Mouse (Mus musculus): ENCODE measurements around the gene Gmppb.

The Gmppb gene

DNA sequence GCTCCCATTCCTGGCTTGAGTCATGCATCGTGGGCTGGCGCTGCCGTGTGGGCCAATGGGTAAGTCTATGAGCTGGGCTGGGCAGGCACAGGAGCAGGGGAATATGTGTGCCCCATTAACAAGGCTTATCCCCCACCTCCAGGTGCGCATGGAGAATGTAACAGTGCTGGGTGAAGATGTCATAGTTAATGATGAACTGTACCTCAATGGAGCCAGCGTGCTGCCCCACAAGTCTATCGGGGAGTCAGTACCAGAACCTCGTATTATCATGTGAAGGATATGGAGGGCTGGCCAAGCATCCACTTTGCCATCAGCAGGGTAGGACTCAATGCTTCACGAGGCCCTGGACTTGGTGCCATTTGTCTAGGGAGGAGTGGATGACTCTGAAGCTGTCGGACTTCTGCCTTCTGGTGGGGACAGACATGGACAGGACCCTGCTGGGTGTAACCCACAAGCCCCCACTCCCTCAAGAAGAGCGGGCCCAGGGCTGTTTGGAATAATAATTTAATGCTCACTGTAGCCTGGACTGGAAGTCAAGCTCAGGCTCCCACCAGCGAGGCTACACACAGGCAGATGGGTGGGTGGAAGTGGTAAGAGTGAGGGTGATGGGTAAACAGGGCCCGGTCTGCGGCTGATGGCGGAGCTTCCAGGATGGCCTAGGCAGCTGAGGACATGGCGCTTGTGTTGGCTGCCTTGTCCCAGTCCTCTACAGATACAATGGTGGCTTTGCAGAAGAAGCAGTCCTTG lies 2.3 kb downstream of the Gmppb start:
- DNase-seq, result no peak

DNA sequence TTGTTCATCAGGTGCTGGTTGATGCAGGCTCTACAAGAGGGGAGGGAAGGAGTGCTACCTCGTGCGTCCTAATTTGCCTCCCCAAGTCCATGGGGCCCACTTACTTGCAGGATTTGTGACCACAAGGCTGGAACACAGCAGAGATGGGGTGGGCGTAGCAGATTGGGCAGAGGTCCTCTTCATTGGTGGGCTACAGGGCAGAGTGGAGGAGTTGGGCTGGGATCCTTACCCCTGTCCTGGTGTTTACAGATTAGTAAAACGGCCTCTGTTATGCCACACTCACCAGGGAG lies 2.8 kb downstream of the Gmppb start:
- DNase-seq, result no peak

DNA sequence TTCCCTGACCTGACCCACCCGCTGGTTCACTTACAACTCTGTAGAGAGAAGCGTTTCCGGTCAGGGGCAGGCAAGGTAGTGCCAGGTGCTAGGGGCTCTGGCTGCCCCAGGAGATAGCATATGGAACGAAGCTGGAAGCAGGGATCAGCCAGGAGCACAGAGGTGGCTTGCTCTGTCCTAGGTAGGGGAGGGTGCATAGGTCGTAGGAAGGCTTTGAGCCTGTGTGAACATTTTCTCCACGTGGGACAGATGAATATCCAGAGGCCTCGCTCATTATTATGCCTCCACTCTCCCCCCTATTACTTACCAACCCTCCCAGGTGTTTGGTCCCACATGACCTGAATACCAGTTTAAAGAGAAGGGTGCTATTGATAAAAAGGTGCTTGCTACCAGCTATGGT lies 3.4 kb downstream of the Gmppb start:
- DNase-seq, result no peak

DNA sequence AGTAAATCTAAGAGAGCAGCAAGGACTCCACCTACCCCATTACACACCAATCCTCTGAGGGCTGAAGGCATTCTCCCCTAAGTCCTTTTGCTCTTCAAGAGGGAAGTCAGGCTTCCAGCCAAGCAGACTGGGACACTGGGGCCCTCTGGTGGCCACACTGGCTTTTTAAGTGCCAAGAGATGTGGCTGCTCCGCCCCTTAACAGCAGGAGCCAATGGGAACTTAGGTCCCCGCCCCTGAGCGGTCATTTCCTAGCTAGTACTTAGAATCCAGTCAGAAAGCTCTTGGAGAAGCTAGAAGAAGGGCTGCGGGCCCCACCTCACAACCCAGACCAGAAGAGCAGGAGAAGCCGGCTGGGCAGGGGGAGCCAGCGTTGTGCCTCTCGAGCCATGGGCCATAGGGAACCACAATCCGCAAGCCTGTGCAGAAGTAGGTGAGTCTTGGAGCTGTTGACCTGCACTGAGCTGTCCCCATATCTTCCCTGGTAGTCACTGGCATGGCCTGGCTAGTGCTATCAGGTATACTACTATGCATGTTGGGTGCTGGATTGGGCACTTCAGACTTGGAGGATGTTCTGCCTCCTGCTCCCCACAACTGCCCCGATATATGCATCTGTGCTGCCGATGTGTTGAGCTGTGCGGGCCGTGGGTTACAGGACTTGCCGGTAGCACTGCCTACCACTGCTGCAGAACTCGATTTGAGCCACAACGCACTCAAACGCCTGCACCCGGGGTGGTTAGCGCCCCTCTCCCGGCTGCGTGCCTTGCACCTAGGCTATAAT lies 4.0 kb downstream of the Gmppb start, which contains the start of gene Amigo3:
Gene Amigo3 (plus strand): TSS at position 275 of the 780 bp plus-strand sequence.
- peak; percentile 96 for DNase-seq

DNA sequence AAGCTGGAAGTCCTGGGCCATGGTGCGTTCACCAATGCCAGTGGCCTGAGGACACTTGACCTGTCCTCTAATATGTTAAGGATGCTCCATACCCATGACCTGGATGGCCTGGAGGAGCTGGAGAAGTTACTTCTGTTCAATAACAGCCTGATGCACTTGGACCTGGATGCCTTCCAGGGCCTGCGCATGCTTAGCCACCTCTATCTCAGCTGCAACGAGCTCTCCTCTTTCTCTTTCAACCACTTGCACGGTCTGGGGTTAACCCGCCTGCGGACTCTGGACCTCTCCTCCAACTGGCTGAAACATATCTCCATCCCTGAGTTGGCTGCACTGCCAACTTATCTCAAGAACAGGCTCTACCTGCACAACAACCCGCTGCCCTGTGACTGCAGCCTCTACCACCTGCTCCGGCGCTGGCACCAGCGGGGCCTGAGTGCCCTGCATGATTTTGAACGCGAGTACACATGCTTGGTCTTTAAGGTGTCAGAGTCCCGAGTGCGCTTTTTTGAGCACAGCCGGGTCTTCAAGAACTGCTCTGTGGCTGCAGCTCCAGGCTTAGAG lies 4.7 kb downstream of the Gmppb start:
- DNase-seq, result no peak

DNA sequence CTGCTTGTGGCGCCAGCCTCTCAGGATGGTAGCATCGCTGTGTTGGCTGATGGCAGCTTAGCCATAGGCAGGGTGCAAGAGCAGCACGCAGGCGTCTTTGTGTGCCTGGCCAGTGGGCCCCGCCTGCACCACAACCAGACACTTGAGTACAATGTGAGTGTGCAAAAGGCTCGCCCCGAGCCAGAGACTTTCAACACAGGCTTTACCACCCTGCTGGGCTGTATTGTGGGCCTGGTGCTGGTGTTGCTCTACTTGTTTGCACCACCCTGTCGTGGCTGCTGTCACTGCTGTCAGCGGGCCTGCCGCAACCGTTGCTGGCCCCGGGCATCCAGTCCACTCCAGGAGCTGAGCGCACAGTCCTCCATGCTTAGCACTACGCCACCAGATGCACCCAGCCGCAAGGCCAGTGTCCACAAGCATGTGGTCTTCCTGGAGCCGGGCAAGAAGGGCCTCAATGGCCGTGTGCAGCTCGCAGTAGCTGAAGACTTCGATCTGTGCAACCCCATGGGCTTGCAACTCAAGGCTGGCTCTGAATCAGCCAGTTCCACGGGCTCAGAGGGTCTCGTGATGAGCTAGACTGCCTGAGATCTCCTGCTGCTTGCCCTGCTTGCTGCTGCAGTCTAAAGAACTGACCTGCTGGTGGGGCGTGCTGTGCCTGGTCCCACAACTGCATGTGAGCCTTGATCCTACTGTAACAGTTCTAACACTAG lies 5.4 kb downstream of the Gmppb start:
- no peak for DNase-seq

DNA sequence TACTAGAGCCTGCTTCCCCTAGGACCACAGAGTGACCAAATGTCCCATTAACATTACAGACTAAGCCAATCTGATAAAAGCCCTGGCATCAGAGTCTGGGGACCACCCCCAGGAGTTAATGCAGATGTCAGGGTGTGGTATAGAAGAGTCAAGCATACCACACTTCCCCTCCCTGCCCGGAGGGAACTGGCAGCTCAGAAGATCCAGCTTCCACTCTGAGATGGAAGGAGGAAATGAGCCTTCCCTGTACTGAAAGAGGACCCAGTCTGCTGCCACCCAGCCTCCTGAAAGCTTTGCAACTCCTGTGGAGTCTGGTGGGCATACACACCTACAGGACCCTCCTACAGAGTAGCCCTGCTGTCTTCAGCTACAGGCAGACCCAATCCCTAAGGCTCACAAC lies 6.0 kb downstream of the Gmppb start:
- no peak for DNase-seq

DNA sequence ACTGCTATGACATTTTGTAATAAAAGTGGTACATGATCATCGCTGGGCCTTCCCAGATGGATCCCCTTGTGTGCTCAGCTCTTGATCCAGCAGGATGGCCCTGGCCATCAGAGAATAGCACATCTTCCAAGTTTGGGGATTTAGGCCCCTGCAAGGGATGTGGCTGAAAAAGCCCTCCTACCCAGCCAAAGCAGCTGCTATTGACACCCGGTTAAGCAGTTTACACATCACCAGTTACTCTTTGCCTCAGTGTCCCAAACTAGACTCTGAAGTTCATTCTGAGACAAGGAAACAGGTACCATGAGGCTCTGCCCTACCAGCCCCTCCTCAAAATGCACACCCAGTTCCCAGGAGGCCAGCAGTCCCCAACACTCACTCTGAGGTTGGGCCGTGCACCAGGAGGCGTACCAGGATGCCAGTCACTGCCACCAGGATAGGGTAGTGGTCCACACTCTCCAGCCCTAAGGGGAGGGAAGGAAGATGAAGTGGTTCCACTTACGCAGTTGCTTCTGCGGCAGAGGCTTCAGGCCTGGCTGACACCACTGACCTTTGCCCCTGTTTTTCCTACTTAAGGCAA lies 6.7 kb downstream of the Gmppb start:
- DNase-seq, result peak in 1 of 2 experiments; percentile 2

DNA sequence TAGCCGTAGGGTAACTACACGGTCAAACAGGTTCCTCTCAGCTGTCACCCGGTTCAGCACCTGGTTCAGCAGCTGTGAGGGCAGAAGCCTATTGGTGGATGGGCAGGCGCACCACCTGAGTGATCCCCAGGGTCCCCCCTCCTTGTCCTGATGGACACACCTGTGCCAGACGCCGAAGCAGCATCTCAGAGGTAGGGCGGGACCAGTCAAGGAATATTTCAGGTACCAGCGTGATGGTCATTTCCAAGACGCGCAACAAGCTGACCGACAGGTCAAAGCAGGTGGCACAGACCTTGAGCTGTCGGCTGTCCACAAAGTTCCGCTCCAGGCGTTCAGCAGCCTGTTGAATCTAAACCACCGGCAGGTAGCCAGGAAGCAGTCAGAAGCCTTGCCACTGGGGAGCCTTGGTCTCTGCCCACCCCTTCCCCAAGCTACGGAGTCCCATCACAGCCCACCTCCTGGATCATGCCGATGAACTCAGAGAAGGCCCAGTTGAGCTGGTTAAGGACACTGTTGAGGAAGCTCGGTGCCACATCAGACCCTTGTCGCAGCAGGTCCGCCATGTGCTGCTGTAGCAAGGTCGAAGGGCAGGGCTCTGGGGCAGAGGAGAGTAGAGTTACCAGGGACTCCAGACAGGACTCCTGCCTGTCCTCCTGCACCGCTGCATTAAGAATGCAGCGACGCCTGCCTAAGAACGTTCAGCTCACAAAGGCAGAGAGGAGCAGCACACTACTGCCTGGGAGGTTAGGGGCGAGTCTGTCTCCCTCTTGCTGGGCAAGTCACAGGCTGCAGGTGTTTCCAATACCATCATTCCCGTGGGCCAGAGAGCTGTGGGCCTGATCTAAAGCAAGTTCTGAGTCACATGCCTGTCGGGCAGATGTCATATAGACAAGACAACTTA lies 7.6 kb downstream of the Gmppb start:
- peak; percentile 5 to 9 for DNase-seq

DNA sequence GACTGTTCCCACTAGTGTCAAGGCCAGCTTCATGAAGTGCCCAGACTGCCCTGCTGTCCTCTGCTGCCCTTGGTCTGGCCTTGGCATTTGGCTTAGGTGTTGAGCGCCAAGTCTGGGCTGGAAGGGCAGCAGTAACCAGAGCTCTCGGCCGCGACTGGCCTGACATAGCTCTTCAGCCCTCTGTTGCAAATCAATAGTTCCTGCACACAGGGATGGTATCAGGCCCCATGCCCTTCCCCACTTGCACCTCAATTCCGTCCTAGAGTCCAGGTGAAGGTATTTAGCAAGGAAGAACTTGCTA lies 8.2 kb downstream of the Gmppb start:
- DNase-seq, result peak; percentile 5 to 11

DNA sequence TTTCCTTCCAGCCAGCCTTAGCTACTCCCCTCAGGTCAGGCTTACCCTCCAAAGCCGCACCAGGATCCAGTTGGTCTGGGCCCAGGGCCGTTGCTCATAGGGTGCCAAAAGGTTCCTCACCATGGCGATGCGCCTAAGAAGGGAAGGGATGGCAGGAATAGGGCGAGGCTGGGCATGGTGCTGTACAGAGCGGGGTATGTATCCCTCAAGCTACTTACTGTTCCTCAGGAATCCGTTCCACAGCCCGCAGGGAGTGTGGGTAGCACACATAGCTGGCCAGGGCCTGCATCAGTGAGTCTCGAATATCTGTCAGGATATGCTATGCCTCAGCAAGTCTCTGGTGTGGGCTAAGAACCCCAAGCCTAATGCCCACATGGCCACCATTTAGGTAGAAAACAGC lies 9.2 kb downstream of the Gmppb start:
- DNase-seq, result peak; percentile 7 to 8

DNA sequence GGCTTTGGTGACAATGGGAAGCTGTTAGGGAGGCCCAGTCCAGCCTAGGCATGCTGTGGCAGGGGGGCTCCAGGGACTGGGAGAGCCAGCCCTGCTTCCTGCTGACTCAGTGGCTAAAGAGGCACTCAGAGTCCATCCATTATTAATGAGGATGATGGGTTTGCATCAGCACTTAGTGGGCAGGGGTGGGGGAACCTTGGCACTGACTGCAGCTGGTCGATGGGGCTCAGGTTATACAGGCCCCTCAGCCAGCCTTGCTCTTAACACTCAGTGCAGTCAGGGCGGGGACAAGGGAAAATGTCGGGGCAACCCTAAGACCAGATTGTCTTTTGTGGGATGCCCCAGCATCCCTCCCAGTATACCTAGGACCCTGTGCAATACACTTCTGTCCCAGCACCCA lies 13.1 kb downstream of the Gmppb start:
- DNase-seq, result no peak

DNA sequence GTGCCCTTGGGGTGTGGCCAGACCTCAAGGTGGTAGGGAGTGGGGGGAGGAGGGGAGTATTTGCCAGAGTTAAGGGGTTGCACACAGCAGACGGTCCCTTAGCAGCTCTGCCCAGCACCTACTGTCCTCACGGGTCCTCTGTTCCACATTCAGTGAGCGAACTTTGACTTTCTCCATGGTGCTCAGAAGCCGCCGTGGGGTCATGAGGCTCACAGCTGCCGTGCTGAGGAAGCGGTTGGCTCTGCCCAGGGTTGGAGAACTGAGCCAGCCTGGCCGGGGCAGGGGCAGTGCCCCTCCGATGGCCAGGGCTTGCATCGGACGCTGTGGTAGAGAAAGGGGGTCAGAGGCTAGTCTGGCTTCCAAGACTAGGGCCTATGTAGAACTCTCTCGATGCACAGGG lies 14.3 kb downstream of the Gmppb start:
- no peak for DNase-seq

DNA sequence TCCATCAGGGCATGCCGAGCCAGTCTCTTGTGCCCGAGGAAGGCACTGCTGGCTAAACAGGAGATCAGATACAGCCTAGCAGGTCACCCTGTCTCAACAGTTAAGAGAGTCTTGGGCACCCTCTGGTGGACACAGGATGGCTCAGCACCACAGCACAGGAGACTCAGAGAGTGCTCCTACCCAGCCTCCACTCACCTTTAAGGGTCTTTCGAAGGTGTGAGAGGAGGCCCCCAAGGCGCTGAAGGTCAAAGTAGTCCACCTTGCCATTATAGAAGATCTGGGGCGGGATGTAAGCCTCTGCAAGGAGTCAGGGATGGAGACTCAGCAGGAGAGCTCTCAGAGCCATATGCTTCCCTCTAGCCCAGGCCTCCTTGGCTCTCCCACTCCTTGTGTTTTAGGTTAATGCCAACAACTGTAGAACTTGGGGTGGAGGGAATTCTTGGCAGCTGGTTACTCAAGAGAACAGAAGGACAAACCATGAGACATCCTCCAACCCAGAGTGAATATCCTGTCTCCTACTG lies 16.5 kb downstream of the Gmppb start:
- DNase-seq, result peak; percentile 85 to 87

DNA sequence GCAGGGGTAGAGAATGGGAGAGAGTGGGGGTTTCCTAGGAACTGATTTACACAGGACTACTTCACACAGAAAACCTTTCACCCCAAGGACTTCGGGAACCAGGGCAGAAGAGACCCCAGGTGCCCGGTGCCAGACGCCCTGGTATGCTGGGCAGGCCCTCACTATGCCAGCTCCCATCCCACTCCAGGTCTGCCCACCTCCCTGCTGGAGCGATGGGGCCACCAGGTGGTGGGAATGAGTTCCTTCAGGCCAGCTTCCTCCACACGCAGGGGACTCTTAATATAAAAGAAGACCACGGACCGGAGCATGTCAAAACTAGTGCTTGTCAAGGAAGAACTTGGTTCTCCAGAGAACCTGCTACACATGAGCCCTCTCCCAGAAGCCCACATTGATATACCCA lies 18.2 kb downstream of the Gmppb start:
- peak in 1 of 2 experiments; percentile 45 for DNase-seq

DNA sequence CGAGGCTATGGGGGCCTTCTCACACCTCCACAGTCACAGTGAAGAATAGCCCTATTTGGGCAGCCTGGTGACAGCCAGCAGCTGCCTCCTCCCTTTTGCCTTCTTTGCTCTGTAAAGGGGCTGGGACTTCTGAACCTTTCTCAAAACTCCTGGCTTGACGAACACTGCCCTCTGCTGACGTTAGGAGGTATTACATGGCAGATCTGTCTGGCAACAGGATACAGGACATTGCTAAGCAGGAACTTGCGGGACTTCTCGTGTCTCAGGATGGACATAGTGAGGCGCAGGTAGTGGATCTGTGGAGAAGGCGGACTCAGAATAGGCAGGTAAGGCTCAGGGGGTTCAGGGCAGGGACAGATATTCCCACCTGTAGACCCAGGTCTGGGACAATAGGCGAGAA lies 18.9 kb downstream of the Gmppb start:
- DNase-seq, result peak; percentile 92 to 93

DNA sequence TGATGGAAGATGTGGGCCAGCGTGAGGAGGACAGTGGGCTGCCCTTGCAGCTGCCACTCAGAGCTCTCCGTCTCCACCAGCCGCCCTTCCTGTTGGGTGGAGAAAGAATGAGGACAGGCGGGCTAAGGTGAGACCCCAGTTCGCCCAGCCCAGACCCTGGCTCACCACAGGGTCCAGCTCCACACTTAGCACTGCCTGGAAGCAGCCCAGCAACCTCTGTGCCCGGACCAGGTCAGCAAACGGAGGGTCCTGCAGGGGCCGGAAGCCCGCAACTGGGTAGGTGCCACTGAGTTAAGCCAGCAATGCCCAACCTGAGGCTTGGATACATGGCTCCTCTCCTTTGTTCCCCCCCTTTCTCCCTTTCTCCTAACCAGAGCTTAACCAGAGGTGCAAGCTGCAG lies 20.0 kb downstream of the Gmppb start:
- DNase-seq, result no peak

DNA sequence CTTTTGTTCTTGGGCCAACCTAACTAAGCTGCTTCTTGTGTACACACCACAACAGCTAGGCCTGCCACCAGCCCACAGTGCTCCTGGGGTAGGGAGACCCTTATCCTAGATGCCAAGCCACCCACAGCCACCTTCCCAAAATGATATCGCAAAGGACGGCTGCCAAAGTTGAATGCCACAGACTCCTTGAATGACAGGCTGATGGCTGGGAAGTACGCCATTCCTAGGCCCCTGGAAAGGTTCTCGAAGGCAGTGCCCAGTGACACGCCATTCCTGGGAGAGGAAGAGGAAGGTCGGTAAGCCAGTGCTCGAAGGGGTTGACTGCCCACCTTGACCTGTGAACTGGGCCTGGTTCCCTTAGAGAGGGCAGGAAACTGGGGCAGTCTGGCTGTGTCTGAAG lies 20.5 kb downstream of the Gmppb start:
- DNase-seq, result no peak

DNA sequence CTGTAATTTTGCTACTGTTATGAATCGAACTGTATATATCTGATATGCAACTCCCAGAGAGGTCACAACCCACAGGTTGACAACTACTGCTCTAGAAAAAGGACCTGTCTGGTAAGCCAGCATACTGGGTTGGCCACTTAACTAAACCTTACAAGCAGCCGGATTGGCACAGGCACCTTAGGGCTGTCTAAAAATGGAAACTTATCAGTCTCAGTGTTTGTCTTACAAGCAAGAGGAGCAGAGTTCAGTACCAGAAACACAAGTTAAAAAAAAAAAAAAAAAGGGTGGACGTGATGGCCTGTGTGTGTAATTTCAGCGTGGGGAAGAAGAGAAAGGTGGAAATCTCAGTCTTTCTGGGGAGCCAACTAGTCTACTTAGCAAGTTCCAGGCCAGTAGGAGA lies 22.8 kb downstream of the Gmppb start:
- no peak for DNase-seq

DNA sequence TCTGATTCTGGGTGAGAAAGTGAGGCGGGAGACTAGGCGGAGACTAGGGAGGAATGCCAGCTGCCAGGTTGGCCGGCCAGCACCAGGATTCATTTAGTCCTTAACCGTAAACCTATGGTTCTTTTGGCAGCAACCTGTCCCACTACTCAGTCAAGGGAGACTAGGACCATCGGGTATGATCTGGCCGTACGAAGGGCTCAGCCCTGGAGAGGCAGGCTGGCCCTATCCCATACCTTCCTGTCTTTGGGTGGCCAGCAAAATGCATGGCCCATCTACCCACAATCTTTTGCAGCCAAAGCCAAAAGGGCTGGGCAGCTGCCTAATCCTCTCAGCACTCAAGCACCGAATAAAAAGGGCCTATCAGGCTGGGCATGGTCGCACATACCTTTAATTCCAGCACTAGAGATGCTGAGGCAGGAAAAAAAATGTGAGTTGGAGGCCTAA lies 23.5 kb downstream of the Gmppb start:
- peak; percentile 53 to 67 for DNase-seq

DNA sequence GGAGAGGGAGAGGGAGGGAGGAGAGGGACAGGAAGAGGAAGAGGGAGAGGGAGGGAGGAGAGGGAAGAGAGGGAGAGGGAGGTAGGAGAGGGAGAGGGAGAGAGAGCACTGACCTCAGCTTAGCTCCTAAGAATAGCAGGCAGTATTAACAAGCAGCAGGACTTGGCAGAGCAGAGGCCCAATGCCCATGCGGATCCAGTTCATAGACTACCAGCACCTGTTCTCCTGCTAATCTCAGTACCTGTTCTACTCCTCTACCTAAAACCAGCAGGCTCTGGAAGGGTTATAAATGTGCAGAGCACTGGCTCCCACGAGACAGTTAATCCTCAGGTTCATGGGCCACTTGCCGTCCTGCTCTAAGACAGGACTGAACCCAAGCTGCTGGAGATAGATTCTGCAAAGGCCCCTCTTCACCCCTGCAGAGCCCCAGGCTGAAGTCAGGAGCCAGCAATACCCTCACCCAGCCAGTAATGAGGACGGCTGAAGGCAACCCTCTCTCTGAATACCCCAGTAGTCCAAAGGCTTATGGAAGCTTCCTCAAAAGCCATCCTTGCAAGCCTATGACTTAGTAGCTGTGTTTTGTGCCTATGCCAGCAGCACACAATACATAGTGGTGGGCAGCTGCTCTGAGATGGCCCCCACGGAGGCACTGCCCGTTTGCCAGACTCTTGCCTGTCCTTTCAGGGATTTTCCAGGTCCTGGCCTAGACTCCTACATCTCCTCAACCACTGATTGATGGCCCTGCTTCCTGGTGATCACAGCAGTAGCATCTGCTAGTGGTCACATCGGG lies 24.3 kb downstream of the Gmppb start:
- peak; percentile 74 for DNase-seq
